Mouse (Mus musculus): ENCODE results near the gene Reln.
A peak's percentile ranks its signal among the peaks of the same experiment; 100 is the strongest.

Reln gene

DNA sequence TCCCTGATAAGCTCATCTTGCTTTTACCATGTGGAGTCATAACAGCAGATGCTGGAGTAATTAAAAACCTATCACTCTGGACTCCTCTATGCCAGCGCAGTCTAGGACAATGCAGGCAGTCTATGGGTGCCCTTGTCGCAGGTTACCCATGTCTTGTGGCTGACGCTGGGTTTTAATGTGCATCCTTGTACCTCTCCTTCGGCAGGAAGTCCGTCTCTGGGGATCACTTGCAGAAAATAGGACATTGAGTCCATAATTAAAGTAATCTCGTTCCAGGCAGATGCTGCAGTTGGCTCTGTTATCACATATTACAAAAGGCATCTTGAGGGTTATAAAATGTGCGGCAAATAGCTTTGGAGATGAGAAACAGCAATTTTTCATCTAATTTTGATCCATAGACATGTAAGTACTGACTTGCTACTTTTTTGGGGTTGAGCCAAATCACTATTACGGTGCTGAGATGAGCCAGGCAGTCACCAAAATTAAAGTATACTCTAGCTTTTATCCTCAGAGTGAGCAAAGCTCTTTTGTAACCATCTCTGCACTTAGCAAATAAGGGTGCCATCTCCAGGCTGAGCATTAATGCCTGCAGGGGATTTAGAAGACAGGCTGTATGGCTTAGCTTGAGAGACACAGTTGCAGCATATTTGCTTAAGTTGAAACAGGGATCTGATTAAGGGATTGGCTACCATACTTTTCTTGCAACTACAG is 136.0 kb downstream of the Reln start:
- DNase-seq: no peak

DNA sequence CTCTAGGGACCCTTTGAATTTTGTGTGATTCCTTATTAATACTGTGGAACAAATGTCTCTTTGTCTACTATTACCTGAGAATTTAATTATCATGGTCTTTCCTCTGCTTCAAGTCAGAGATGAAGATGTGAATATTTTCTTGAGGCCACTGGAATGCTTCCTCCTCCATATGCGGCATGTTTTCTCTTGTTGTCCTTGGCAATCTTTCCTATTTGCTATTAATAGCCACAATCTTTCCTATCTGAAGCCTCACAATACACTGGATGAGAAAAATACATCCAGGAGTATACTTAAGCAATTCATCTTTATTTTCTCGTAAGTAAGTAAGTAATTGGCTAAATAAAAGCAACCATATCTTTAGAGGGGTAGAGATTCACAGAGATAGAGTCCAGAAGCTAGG is 146.6 kb downstream of the Reln start:
- no peak for DNase-seq

DNA sequence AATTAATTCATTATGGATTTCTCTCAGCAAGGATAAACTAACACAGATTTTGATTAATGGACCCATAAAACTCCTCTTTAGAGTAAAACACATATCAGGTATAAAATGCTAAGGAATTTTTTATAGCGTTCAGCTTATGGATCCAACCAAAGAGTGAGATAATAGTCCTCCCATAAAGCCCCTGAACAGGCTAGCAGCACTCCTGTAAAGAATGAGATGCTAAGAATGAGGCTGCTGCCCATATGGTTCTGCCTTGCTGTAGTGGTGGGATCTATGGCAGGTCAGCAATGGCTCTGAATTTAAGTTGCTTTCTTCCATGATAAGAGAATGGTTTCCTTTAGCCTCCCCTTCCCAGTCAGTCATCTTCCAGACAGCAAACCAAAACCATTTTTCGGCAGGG is 147.6 kb downstream of the Reln start:
- DNase-seq: no peak

DNA sequence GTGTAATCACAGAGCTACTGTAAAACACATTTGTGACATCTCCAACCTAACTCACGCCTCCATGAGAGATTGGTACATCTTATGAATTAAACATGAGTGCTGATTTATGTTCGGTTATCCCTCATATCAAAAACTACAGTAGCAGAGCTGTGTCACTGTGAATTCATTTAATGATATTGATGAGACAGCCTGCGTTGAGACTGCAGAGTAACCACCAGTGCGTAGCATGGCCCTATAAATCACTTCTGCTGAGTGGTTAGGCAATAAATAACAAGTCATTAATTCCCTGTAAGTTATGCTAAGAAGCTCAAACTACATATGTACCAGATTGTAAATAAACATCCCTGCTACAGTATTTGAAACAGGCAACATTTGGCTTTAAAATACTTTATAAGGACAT is 148.0 kb downstream of the Reln start:
- DNase-seq: no peak

DNA sequence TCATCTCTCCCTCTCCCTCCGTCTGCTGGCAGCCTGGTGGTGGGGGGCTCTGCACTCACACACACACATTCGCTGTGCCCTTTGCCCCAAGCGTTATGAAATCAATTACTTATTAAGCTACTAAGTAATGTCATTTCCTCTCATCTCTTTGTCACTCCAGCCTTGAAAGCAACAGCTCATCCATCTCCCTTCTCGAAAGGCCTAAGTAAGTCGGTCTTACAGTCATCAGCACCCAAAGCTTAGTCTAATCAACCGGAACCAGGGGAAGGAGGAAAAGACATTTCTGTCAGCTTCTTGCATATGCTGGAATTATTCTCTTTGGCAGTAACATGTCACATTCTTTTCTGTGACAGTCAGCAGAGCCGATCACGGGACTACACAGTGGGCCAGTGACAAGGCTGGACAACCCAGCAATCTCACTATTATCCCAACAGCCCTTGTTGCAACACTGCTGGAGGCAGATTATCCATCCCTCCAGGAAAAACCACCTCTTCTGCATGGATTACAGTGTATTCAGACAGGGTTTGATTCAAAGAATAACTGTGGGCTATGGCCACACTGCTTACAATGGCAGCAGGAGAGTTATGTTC is 149.1 kb downstream of the Reln start:
- no peak for DNase-seq

DNA sequence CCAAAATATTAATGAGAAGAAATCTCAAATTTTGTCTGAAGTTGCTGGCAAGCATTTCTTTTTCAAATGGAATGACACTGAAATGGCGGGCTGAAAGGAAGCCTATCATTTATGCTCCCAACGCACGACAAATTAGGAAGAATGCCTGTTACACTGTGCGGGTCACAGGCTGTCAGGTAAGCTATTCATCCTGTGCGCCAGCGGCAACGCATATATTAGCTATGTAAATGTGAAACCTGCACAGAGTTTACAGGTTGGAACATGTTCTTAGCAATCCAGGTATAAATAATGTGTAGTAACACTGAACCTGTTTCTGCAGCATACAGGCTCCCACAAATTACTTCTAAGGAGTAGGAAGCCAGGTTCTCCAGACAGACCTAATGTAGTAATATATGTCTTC is 152.7 kb downstream of the Reln start:
- peak; percentile 9 for DNase-seq

DNA sequence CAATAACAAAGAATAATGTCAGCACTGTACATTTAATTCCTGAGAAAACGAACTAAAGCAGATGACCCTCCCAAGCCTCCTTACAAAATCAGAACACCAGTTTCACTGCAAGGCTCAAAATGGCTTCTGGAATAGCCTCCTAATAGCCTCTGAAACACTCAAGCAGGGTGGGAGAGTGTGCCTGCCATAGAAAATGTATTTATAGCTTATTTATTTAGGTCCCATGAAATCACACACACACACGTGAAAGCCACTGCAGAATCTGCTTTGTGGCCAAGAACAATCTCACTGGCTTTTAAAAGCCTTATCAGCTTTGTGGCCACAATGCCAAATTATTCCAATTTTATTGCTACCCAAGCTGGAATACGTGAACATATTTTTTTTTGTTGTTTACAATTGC is 154.2 kb downstream of the Reln start:
- DNase-seq: no peak

DNA sequence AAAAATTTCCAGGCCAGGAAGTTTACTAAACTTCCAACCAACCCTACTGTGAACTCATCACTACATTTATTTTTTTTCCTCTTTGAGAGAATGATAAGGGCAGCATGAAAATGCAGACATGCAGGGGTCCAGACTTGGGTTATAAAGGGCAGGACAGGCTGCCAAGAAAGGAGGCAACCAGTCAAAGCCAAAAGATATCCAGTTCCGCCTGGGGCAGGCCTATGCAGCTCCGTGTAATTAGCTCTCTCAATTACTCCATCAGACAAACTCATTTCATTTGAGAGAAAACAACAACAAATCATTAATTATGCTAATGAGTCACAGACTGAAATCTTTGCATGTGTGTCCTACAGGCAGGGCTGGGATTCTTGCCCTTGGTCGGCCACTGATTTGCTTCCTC is 156.9 kb downstream of the Reln start:
- DNase-seq: no peak

DNA sequence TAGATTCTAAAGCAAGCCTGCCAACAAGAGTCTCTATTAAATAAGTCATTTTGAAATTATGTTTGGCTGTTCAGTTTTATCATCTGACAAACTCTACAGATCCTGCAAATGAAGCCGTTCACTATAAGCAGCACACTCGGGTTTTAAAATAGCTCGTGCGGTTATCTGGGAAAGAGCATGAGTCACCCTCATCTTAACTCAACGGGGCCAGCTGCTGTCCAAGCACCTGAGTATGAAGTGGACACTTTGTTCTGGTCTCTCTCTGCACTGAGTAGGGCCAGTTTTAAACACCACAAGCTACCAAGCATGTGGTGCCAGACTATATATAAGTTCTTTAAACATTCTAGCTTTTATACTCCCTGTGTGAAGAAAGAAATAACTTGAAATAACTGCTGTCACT is 168.0 kb downstream of the Reln start:
- DNase-seq: no peak

DNA sequence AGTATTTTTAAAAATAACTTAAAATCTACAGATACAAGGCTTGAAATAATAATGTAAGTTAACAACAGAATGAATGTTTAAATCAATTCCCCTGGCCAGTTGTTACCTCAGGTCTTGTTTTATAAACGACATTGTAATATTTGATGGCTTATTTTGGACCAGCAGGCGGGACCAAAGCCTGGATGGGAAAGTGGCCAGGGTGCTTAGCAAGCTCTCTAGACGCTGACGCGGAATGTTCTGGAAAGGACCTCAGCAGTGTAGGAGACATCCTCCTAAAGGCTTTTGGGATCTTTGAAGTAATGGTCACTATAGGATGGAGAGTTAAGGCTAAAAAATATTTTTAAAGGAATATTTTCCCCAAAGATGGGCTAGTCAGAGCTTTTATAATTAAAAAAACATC is 173.2 kb downstream of the Reln start:
- no peak for DNase-seq

DNA sequence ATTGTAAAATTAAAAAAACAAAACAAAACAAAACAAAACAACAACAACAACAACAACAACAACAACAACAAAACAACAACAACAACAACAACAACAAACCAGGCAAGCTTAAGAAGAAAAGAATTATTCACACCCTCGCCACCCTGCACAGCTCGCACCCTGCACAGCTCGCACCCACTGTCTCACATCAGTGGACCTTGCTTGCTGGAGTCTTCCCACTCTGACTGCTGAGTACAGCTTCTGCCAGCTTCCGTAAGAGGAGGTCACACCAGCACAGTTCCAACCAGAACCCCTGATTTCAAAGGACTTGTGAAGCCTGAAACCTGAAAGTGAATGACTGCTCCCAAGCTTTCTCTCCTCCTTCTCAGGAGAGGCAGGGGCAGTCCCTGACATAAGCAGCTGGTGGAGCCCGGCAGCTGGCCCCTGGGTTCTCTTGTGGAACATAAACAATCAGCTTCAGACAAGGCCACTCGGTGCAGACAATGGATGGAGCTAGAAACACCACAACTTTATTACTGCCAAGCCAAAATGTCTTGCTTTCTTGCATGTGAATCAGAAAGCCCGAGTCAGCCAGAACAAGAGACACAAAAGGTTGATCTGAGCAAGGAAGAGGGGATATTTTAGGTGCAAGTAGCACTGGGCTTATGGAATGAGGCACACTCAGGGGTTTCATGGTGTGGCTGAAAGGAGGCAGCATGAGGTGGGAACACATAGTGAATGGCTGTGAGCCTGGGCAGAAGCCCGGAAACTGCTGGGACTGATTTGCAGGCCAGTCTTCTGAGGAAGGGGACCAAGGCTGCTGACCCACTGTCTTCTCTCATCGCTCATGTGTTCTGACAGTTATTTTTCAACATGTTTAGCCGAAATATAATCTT is 180.2 kb downstream of the Reln start:
- peak; percentile 57 for DNase-seq

DNA sequence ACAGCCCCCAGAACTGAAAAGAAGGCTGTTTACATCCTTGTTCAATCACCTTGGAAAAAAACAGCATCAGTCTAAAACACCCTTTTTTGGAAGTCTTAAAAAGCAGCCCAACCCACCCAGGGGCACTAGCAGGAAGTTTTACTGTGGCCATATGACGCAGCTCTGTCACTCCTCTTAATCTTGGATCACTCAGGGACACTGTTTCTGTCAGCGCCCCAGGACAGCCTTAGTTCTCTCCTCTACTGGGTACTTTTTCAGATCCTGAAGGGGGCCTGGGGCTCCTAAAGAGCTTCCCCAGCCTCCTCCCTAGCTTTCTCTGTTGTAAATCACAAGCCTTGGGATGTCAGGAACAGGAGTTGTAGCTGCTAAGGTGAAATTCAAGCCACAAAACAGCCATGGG is 183.6 kb downstream of the Reln start:
- DNase-seq: peak; percentile 39

DNA sequence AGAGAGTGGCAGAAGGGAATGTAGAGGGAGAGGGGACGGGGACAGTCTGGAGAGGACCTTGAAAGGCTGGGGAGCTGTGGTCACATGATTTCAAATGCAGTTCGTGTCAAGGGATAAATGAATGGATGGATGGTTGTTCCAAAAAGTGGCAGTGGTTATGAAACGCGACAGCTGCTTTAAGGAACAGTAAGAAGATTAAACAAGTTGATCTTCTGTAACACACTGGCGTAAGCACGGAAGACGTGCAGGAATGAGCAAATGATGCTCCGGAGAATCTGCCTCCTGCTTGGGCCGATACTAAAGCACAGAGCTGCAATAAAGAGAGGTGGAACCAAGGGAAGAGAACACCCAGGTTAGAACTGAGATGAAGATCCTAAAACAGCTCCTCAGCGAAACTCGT is 185.7 kb downstream of the Reln start:
- no peak for DNase-seq

DNA sequence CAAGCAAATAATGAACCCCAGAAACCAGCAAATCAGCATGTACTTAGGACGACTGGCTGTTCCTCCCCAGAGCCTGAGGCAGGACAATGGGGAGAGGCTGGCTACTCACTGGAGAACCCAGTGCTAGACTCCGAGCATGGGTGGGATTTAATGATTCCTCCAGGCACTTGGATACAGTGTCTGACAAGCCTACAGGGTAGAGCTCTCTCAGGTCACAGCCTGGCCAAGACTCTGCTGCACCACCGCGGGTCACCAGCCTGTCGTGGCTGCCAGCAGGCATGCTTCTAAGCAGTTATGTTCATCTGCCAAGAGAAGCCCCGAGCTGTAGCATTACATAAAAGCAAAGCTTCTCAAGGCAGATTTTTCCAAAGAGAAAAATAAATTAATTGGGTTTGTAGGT is 190.9 kb downstream of the Reln start:
- no peak for DNase-seq

DNA sequence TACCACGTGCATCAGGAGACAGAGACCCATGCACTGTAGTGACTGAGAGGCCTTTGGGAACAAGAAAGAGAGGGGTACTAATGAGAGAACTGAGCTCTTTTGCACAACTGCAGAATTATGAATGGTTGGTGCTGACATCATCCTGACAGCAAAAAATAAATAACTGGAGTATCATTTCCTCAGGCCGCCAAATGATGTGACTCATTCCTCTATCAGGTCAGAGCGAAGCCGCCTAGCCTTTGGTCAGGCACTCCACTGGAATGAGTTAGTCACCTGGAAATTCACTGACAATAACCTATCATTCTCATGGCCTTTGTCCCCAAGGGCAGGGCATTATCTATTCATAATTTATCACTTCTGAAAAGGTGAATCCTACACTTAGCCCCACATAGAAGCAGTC is 202.7 kb downstream of the Reln start:
- DNase-seq: no peak

DNA sequence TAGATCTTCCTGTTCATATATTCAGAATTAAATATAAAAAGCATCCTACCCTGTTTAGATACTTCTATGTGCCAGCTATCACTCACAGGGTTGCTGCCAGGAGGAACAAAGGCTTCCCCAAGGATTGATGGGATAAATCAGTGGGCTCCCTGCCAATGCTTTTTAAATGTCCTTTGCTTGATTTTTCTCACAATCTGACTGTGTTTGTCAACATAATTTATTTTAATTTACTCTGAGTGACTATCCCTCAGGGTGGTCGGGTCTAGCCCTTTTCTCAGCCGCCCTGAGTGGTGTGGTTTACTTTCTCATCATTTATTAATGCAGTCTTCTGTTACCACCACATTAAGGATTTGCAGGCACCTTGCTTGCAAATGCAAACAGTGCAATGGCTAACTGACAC is 205.5 kb downstream of the Reln start:
- DNase-seq: no peak

DNA sequence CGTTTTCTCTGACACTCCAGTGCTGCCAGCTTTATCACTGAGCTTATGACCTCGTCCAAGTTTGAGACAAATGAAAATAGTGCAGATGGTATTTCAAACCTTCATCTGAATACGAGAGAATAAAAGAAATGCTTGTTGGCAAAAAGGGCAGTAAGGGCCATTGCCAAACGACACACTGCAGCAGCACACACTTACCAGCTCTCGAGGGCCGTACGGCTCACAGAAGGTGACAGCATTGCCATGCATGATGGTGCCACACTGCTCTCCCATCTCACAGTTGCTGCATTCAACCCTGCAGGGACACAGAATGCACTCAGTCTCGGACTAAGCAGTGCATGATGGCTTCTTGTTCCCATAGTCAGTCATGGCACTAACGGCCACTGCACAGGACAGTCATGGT is 210.1 kb downstream of the Reln start:
- DNase-seq: no peak

DNA sequence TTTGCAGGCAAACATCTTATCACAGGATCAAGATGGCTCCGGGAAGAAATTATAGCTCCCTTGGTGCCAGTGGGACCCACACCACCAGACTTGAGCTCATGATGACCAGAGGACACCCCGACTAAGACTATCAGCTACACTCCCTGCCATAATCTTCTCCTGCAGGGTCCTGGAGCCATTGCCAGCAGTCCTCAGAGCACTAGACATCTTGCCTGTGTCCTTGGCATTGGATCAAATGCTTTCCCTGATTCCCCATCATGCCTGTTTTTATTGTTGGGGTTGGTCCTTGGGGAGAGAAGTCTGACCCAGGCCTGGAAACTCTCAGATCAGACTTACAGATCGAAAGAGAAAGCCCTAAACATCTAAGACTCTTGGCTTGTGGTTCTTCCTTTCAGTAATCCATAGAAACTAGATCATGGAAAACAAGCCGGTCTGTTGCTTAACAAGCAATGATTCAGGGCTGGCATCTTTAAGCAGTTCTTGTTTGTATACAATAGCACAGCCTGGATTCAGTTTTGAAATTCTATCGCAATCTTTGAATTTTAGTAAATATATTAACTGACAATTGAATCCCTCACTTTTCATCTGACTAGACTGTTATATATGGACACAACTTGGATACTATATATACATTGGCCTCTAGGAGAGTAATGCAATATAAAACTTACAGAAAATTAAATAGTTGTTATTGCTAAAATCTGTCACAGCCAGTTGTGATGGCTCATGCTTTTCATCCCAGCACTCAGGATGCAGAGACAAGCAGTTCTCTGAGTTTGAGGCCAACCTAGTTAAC is 212.6 kb downstream of the Reln start:
- DNase-seq: no peak

DNA sequence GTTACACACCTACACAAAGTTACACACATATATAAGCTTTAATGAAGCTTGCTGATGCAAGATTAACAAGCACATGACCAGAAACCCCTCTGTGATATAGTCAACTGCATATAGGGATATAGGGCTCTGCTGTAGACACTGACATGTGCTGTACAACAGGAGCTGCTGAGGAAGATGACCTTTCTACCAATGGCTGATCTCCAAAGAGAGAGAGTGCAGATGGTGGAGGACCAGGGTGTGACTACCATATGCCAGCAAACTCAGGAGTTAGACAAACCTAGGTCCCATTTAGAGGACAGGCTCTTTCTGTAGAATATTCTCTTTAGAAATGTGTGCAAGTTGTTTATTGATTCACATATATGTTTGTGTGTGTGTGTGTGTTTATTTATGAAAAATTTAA is 216.9 kb downstream of the Reln start:
- no peak for DNase-seq

DNA sequence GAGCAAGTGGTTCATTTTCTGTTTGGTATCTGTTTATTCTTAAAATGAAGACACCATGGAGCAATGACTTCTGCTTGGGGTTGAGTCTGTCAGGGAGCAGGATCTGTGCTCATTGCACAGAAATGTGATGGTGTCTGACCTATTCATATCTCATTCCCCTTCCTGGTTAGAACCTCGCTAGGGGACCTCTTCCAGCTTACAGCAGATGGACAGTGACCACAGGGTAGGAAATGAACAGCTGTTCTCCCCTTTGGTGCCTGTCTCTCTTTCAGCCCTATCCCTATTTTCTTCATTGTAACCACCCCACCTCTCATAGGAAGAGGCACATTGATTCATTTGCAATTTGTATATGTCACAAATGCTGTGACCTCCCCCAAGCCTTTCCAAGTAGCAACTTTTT is 225.2 kb downstream of the Reln start:
- no peak for DNase-seq

DNA sequence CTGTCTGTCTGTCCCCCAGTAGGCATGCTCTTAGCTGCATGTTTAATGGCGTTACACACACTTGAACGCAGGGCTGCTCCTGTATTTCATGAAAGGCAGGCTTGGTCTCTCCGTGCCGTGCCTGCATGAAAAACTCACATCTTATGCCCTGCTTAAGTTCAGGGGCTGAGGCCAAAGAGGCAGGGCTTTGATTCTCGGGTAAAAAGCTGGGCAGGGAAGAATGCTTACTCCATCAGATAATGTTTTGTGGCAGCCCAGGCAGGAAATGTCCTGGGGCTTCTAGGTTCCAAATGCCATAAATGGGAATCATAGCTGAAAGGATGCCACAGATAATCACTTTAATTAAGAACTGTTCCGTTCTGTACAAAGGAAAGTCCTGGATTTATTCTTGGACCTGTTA is 226.0 kb downstream of the Reln start:
- DNase-seq: no peak

DNA sequence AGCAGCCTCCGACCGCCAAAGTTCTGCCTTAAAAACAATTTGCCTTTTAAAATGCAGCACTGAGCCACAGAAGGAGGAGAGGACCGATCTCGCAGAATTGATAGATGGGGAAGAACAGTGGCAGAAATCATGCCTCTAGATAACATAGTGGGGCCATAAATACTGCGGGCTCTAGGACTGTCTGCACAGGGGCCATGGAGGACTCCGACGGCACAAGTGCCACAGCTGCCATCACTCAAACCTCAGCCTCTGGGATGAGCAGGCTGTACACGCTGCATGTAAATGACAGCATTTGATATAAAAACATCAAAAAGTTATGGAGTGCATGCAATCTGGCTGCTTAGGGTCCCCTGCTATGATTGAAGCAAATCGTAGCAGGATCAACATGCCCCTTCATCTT is 227.6 kb downstream of the Reln start:
- DNase-seq: no peak

DNA sequence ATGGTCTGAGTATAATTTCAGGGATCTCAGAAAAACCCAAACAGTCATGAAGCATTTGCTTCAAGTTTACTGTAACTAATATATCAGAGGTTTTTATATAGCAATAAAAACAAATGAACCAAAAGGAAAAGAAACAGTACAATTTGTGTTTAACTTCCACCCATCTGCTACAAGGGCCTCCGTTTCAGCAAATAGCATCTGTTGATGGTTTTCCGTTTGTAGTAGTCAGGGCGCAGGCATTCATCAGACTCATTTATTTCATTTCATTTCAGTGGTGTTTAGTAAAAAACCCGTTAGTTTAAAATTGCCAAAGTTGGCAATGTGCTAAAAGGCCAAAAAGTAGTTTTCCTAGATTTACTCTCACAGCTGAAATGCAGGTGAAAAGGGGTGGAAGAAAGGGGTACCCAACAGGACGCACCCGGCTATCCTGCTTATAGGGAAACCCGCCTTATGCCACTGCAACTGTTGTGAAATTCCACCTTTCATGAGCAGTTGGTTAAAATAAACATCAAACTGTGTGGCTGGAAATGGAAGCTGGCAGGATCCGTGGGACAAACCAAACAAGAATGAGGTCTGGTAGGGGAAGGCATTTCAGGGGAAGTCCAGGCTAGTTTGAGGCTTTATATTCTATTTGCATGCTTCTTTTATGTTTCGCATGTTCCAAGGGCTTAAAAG is 237.6 kb downstream of the Reln start:
- DNase-seq: no peak

Data from embryo, embryonic 11 days (tissue).